Mouse (Mus musculus) cerebral cortex, adult 2 months (tissue): ENCODE results near the gene Hook2.

Experiments used
- WGBS: fragments of 180-500 bp; shearing (Covaris S2); methylation state at CpG from one replicate; pipeline ENCODE4 v1.1.7; 2018; 5-methylcytosine and 5-hydroxymethylcytosine counted together

Hook2 gene

DNA sequence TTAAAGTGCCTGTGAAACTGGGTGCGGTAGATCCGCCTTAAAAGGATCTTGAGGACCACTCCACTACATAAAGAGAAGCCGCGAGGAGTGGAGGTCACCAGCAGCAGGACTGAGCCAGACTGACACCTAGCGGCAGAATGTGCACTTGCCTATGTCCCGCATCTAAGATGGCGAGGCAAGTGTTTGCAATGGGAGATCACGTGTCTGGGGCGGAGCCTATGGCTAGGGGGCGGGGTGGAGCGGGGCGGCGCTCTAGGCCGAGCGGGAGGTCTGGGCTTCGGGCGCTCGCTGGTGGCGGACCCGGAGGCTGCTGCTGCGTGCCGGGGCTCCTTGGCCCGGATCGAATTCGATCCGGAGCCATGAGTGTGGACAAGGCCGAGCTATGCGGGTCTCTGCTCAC is at the start of gene Hook2:
Hook2 (plus strand) TSS at position 255 of the 400 bp plus-strand sequence.
- under 1% methylated on average over 28 of the region's 28 CpGs for WGBS

DNA sequence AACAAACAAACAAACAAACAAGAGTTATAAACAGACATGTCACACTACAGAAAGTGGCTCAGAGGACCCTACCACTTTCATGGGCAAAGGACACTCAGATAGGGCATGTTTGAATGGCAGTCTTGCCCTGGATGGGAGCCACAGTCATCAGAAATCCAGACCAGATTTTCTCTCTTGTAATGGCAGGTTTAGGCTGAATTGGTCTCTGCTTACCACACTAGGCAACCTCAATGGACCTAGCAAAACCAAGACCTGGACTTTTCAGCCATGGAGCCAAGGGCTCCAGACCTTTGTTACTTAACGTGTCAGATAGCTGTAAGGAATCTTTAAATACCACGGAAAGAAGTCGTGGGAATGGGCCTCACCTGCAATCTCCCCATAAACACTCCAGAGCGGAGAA is 46.7 kb upstream of the Hook2 start:
- WGBS = 39% methylated on average over 4 of the region's 4 CpGs

DNA sequence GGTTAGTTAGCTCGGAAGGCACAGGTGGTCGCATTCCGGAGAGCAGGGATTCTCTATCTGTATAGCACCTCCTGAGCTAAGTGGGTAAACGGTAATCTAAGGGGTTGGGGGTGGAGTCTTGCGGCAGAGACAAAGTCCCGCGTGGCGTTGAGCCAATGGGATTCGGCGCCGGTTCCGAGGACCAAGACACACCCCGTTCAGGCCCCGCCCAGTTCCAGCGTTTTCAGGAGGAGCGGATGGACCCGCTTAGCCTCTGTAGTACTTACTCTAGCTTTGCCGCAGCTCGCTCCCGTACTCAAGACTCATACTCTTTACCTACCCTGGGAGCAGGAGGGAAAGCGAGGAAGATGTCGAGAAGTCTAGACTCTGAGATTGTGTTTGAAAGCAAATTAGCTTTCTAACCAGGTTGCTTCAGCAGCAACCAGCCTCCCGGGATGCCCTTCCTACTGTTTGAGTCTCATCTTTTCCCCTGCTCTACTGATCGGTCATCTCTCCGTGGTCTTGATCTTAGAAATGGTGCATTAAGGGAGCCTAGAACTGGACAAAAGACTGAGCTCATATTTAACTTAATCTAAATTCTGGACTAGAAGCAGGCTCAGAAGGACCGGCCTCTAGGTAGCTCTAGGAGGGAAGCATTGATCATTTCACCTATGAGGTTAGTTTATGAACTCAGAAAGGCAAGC is 45.8 kb upstream of the Hook2 start:
- WGBS = 2% methylated on average over 26 of the region's 26 CpGs

DNA sequence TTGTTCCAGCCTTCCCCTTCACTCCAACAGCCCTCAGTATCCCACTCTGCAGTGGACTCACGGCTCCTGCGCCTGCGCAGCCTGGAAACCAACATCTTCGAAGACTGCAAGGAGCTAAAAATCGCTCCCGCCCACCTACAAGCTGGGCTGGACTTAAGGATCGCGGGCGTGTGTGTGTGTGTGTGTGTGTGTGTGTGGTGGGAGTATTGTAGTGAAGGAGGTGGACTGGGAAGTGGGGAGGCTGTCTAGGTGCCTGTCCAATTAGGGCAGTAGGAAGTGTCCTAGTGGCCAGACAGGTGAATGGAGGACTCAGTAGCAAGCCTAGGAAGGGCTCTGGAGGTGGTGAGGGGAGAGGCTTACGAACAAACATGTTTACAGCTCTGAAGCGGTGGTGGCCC is 45.2 kb upstream of the Hook2 start:
- WGBS = under 1% methylated on average over 11 of the region's 11 CpGs

DNA sequence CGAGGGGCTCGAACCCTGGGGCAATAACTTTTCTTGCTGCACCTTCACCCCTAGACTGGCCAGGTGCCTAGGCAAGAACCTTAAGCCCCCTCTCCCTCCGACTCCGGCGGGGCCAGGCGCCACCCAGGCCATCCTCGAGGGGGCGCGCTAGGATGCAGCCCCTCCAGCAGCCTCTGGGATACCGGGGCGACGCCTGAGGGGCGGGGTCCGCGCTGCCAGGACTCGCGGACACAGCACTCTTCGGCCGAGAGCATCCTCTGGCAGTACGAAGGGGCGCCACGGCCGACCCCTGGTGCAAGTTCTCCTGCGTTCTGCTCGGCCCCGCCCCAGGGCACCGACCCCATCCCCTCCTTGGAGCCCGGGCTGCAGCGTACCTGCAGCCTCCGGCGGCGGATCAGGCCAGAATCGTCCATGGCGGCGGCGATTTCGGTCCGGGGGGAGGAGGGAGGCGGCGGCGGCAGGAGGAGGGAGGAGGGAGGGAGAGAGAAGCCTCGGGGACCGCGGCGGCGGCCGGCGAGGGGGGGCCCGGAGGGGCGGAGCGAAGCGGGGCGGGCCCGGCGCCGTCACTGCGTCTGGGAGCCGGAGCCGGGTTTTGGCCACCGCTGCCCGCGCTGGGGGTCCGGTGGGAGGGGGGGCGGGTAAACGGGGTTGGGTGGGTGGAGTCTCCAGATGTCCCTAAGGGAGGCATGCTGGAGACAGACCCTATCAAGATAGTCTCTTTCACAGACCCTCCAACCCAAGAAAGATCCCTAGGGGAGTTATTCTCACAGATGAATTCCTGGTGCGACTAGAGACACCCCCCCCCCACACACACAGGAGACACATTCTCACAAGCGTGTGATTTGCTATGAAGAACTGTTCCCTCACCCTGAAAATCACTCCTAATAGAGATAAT is 44.5 kb upstream of the Hook2 start:
- 2% methylated on average over 61 of the region's 67 CpGs for WGBS

DNA sequence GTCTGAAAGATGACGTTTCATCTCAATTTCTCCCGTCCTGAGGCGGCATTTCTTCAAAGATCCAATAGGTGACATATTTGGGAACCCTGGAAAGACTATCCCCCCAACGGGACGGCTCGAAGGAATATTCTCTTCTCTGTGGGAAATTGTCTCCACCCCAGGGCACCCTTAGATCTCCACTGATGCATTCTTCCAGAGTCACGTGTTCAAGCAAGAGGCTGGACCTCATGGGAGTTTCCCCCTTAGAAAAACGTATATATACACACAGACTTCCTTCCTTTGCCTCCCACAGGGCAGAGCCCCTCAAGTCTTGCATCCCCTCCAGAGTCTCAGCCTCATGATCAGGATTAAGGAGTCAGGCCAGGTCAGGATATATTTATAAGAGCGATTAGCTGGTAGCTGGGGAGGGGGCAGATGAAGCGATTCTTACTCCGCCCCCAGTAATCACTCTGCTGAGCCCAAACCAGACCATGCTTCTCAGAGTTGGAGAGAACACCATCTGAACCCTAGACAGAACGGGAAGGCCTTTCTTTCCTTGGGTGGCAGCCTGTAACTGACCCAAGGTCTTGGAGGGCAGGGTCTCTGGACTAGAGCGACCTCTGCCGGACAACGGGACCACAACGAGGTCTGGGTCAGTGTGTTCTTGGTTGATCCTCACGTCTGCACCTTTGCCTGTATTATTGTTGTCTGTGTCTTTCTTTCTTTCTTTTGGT is 43.7 kb upstream of the Hook2 start, which contains the start of gene Rtbdn:
Rtbdn (plus strand) TSS at position 464 of the 713 bp plus-strand sequence.
- WGBS = 4% methylated on average over 17 of the region's 17 CpGs

DNA sequence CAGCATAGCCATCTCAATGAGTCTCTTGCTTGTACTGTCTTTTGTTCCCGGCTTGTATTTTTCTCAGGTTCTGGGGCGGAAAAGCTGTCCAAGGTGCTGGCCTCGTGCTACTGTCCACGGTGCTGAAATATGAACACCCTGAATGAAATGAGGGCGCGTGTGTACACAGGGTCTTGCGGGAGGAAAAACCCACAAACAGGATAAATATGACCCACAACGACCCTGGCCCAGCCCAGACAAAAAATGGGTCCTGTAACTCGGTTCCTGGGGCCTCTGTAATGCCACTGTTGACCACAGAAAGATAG is 43.2 kb upstream of the Hook2 start:
- WGBS = 25% methylated on average over 9 of the region's 9 CpGs

DNA sequence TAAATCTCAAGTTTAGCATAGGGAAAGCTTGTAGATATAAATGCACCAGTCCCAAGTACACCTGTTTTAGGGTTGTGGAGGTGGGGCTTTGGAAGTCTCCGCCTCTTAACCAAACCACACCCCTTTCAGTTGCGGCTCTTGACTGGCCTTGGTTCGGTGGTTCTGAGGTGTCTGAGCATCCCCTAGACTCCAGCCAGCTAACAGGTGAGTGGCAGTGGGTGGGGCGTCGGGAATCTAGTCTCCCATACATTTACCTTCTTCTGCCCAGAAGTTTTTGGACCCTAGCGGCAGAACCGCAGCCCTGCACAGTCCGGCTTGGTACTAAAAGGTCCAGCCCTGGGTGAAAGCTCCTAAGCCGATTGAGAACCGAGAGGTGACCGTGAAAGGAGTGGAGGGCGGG is 40.6 kb upstream of the Hook2 start:
- WGBS = 15% methylated on average over 12 of the region's 12 CpGs

DNA sequence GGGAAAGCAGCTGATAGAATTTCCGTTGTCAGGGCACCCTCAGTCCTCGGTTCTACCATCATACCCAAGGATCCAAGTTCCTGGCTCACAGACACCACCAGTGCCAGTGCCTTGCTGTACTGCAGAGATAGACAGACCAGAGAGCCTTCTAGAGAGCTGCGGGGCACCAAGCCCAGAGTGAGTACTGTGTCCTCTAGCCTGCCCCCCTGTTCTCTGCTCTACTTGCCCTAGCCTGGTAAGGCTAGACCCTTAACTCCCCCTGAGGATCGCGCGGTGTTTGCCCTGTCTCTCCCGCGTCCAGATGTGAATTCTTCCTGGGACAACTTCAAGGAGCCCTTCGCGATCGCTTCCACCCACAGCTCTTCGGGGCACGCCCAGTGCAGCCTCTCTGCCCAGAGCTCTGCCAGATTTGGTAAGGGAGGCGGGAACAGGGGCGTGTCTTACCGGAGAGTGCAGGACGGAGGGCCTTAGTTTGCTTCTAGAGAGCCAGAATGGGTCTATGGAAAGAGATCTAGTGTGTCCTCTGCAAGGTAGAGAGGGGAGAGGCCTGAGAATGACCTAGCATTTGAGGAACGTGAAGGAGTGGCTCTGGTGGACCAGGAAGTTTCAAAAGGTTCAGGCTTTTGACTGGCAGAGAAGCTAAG is 37.7 kb upstream of the Hook2 start:
- WGBS = 12% methylated on average over 18 of the region's 18 CpGs

DNA sequence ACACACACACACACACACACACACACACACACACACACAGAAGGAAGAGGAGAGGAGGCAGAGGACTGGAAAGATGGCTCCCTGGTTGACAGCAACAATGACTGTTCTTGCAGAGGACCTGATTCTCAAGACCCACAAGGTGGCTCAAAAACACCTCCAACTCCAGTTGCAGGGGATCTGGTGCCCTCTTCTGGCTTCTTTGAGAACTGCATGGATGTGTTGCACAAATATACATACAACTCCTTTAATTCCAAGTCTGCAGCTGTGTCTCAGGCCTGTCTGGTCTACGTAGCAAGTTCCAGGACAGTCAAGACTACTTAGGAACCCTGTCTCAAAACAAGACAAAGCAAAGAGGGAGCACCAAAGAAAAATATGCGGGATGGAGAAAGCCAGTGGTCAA is 33.6 kb upstream of the Hook2 start:
- 44% methylated on average over 2 of the region's 2 CpGs for WGBS

DNA sequence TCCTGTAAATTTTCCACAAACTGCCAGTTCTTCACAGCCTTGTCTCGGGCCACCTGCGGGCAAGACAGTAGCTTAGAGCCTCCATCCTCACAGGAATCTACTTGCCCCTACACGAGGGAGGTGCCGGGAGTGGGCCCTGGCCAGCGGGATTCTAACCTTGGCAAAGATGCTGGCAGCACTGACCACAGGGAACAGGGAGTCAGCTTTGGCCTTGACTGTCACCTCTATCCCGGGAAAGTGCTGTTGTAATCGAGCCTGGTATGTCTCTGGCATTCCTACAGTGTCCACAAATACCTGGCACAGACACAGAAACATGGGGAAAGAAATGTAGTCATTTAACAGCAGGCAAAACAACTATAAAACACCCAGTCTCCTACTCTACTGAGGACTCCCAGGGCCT is 30.6 kb upstream of the Hook2 start:
- WGBS = 91% methylated on average over 7 of the region's 7 CpGs

DNA sequence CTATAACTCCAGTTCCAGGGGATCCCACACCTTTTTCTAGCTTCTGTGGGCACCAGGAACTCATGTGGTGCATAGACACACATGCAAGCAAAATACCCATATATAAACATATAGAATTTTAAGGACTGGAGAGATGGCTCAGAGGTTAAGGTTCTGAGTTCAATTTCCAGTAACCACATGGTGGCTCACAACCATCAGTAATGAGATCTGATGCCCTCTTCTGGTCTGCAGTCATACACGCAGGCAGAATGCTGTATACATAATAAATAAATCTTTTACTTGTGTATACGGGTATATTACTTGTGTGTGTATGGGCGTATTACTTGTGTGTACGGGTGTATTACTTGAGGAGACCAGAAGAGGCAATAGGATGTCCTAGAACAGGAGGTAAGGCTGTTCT is 26.5 kb upstream of the Hook2 start:
- WGBS = 84% methylated on average over 4 of the region's 4 CpGs

DNA sequence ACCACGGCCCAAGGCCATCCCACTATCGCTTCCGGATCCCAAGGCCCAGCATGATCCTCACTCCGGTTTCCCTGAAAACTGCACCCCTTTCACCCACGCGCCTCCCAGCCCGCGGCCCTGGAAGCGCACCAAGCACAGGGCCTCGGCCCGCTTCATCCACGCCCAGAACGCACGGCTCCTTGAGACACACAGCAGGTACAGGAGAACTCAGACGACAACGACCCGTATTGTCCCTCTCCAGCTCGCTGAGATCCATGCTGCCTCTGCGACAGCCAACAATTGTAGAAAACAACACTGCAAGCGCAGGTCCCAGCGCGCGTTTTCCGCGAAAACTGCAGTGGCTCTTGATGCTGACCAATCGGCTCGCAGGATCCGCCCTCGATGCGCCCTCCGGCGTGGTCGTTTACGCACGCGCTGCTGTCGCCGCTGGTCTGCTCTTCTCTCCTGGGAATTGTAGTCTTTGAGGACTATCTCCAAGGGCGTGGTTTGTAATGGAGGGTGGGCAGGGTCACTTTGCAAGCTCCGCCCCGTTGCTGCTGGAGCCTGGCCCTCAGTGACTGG is 24.6 kb upstream of the Hook2 start:
- under 1% methylated on average over 41 of the region's 41 CpGs for WGBS

DNA sequence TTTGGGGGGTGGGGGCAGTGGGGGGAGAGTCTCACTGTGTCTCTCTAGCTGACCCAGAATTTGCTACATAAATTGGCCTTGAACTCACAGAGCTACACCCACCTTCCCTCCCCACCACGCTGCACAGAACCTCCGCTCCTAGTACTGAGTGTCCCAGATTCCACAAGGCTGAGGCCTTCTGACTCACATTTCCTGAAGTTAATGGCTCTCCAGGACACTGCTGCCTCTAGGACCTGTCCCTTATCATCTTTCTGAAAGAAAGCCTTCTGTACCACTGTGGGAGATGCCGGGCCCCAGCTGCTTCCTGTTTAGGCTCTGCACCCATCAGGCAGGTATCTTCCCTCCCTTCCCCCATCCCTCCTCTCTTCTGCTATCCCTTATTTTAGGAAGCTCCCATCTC is 23.8 kb upstream of the Hook2 start:
- WGBS = 58% methylated on average over 3 of the region's 3 CpGs

DNA sequence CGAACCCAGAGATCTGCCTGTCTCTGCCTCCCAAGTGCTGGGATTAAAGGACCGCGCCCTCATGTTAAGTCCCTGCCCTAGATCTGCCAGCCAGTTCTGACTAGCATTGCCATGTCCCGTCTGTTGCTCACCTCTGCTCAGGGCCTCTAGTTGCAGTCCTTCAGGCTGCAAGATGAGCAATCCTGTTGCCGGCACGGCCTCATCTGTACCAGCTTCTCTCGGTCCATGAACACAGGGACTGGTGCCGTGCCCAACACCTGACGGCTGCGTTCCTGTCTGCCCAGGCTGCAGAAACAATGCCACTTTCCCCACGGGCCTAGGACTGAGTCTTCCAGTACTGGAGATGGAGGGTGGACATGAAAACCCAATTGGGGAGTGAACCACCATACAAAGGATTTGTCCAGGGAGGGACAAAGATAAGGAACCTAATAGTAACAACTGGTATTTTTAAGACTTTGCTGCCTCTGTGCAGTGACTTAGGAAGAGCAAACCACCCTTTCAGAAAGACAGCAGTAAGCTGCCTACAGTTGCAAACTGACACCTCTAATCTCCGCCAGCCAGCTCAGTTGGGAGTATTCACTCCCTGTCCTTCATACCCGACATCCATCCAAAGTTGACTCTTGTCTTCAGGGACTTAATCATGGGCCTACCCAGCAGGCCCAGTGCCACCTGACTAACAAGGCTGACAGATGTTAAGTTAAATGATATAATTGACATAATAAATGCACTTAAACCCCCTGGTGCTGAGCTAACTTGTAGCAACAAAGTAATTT is 22.7 kb upstream of the Hook2 start:
- WGBS = 89% methylated on average over 13 of the region's 13 CpGs

DNA sequence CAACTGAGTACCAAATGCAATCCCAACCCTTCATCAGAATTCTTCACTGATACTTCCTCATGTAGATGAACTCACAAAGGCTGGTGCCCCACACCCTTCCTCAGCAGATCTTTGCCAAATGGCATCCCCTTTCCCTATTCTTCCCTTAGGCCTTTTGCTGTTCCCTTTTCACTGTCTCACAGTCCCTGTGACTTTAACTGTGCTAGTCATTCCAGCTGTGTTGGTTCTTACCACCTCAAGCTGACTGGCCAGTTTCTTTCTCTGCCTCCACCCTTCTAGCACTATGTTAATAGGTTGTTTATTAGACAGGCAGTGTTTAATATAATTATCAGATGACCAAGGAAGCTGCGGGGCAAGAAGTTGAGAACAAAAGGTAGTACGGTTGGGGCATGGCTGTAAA is 21.8 kb upstream of the Hook2 start:
- 14% methylated on average over 2 of the region's 2 CpGs for WGBS

DNA sequence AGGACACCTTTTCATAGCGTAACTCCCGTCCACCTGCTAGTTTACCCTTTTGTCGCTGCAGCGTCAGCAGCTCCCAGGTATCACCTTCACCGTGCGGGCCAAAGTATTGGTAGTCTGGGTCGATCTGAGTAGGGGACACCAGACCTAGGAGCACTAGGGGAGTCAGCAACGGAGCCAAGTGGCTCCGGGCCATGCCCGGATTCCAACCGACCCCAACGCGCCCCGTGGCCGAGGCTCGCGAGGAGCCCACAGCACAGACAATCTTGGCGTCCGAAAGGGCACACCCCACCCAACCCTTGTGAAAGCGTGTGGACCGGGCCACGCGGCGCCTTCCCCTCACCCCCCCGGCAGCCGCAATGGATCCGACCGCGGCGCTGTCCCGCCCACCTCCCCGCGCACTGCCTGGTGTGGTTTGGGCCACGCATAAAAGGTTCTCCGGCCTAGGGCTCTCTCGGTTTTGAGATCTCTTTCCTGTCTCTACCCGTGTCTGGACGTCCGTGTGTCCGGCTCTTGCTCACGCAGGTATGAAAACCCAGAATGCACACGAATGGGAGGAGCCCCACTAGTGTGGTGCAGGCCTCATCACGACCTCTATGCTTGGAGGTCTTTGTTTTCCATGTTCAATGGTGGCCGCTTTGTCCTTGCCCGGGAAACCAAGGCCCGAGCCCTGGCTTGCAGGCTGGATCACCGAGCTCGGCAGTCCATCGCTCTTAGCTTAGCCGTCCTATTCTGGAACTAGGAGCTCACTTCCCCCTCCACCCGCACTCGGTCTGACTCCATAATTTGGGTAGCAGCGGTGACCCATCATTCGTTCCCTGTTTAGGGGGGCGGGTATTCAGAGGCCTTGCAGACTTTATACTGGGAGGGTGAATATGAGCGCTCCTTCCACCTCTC is 20.9 kb upstream of the Hook2 start, which contains the start of the genes Gm49661, Prdx2 and Rnaseh2a:
Gm49661 (minus strand) TSS at position 193 of the 894 bp plus-strand sequence.
Prdx2 (plus strand) TSS at position 347 of the 894 bp plus-strand sequence.
Rnaseh2a (minus strand) TSS at position 527 of the 894 bp plus-strand sequence.
- WGBS = under 1% methylated on average over 56 of the region's 56 CpGs

DNA sequence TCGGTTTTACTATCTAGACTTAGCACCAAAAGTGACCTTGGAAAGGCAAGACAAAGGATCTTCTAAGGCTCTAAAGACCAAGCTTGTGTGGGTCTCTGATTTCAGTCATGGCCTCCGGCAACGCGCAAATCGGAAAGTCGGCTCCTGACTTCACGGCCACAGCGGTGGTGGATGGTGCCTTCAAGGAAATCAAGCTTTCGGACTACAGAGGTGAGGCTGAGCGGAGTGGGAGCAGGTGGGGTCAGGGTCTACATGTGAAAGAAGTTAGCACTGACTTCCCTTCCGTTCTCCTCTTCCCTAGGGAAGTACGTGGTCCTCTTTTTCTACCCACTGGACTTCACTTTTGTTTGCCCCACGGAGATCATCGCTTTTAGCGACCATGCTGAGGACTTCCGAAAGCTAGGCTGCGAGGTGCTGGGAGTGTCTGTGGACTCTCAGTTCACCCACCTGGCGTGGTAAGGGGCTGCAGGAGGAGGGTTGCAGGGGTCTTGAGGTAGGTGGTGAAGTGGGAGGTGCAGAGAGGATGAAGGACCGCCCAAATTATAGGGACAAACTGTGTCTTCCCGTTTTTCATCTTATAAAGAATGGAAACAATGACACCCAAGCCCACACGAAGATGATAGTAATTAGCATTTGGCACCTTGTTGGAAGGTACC is 20.1 kb upstream of the Hook2 start:
- 6% methylated on average over 21 of the region's 21 CpGs for WGBS

DNA sequence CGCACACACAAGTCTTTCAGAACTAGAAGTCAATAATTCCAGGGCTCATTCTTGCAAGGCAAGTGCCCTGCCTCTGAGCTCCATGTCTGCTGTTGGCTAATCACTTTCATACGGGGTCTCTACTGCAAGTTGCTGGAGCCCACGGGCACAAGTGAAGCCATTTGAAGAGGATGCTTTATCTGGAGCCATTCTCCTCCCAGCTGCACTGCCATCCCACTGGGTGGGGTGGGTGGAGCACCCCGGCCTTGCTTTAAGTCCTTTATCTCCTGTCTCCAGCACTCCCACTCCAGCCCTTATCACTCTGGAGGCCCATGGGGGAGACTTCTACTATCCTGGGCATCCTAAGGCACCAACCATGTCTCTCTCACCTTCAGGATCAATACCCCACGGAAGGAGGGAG is 19.5 kb upstream of the Hook2 start:
- WGBS = 47% methylated on average over 5 of the region's 5 CpGs
